Mouse (Mus musculus) MEL (cell line): ENCODE measurements around the gene Cox17. TPM values are rescaled to one million over a fixed set of nuclear protein-coding genes. Genes with fewer than 3 reads are reported as not detected.

Experiments used
- DNase-seq: peaks from one replicate; pipeline ENCODE4 v3.0.0; 2011; ENCODE audit warnings: low read depth, low spot score
- H3K27ac ChIP-seq: 2 replicates; pipeline ENCODE4 v1.5.1; 2012; ENCODE audit warnings: low read depth, mild to moderate bottlenecking, control low read depth, low read length, moderate library complexity; ENCODE audit not compliant: control insufficient read depth
- H3K27me3 ChIP-seq, 2 experiments: fragments of 150-350 bp in 1 of 2; sonication (generic) in 1 of 2; 2 replicates each; pipeline ENCODE4 v1.6.1; 2012; ENCODE audit warnings: low read length in 2 of 2, mild to moderate bottlenecking in 2 of 2, improper control_type of control experiment in 1 of 2, moderate library complexity in 1 of 2; ENCODE audit not compliant: insufficient read depth in 2 of 2, control insufficient read depth in 1 of 2
- H3K36me3 ChIP-seq, 2 experiments: 2 replicates each; pipeline ENCODE4 v1.6.1; 2012 to 2014; ENCODE audit warnings: low read length in 2 of 2, improper control_type of control experiment in 1 of 2, inconsistent platforms in 1 of 2, mild to moderate bottlenecking in 1 of 2; ENCODE audit not compliant: insufficient read depth in 2 of 2, control insufficient read depth in 1 of 2
- H3K4me1 ChIP-seq, 2 experiments: fragments of 150-350 bp in 1 of 2; sonication (generic) in 1 of 2; 2 replicates each; pipeline ENCODE4 v1.6.1; 2012; ENCODE audit warnings: low read length in 2 of 2, improper control_type of control experiment in 1 of 2, mild to moderate bottlenecking in 1 of 2; ENCODE audit not compliant: insufficient read depth in 2 of 2, control insufficient read depth in 1 of 2
- H3K4me3 ChIP-seq, 2 experiments: fragments of 150-350 bp in 1 of 2; sonication (generic) in 1 of 2; 2 replicates each; pipeline ENCODE4 v1.5.1; 2012; ENCODE audit warnings: low read depth in 2 of 2, low read length in 2 of 2, mild to moderate bottlenecking in 2 of 2, moderate library complexity in 2 of 2, control low read depth in 1 of 2, improper control_type of control experiment in 1 of 2; ENCODE audit not compliant: control insufficient read depth in 1 of 2, insufficient read depth in 1 of 2
- H3K79me2 ChIP-seq: 2 replicates; pipeline ENCODE4 v1.6.1; 2012; ENCODE audit warnings: mild to moderate bottlenecking, low read length, moderate library complexity; ENCODE audit not compliant: control insufficient read depth, poor library complexity, insufficient read depth
- H3K9ac ChIP-seq: 2 replicates; pipeline ENCODE4 v1.6.1; 2012; ENCODE audit warnings: low read depth, mild to moderate bottlenecking, control low read depth, low read length, moderate library complexity; ENCODE audit not compliant: control insufficient read depth, poor library complexity, severe bottlenecking
- H3K9me3 ChIP-seq: fragments of 150-350 bp; sonication (generic); replicated peaks from 2 replicates; pipeline ENCODE4 v1.6.1; 2012; ENCODE audit warnings: mild to moderate bottlenecking, low read length, improper control_type of control experiment, moderate library complexity; ENCODE audit not compliant: insufficient read depth
- CHD2 ChIP-seq: IDR thresholded peaks from 2 replicates; pipeline ENCODE4 v1.6.1; 2011; ENCODE audit warnings: low read length, improper control_type of control experiment
- CTCF ChIP-seq, 3 experiments: IDR thresholded peaks in 2 of 3; conservative IDR thresholded peaks in 1 of 3; 2 replicates each; pipeline ENCODE4 v1.5.1; 2011 to 2012; ENCODE audit warnings: low read length in 3 of 3, low read depth in 2 of 3, mild to moderate bottlenecking in 2 of 3, improper control_type of control experiment in 1 of 3, inconsistent platforms in 1 of 3, mixed read lengths in 1 of 3, moderate library complexity in 1 of 3; ENCODE audit not compliant: control insufficient read depth in 1 of 3, insufficient read depth in 1 of 3, poor library complexity in 1 of 3, severe bottlenecking in 1 of 3
- ELF1 ChIP-seq: IDR thresholded peaks from 2 replicates; pipeline ENCODE4 v1.6.1; 2014; ENCODE audit warnings: low read depth, mild to moderate bottlenecking, inconsistent platforms, low read length, improper control_type of control experiment, moderate library complexity
- EP300 ChIP-seq, 2 experiments: IDR thresholded peaks; 2 replicates each; pipeline ENCODE4 v1.6.1; 2011; ENCODE audit warnings: improper control_type of control experiment in 2 of 2, low read length in 2 of 2, low read depth in 1 of 2, mild to moderate bottlenecking in 1 of 2
- ETS1 ChIP-seq: IDR thresholded peaks from 2 replicates; pipeline ENCODE4 v1.6.1; 2012; ENCODE audit warnings: low read depth, mild to moderate bottlenecking, inconsistent platforms, low read length, improper control_type of control experiment, moderate library complexity
- GATA1 ChIP-seq: IDR thresholded peaks from 2 replicates; pipeline ENCODE4 v1.6.1; 2011; ENCODE audit warnings: low read depth, low read length, improper control_type of control experiment
- HCFC1 ChIP-seq: IDR thresholded peaks from 2 replicates; pipeline ENCODE4 v1.6.1; 2012; ENCODE audit warnings: low read depth, mild to moderate bottlenecking, inconsistent platforms, low read length, improper control_type of control experiment, moderate library complexity
- JUND ChIP-seq: IDR thresholded peaks from 2 replicates; pipeline ENCODE4 v1.6.1; 2011; ENCODE audit warnings: low read depth, mild to moderate bottlenecking, improper control_type of control experiment, low read length
- KAT2A ChIP-seq: conservative IDR thresholded peaks from 2 replicates; pipeline ENCODE4 v1.6.1; 2012; ENCODE audit warnings: low read depth, low read length, improper control_type of control experiment, inconsistent platforms
- MAX ChIP-seq: IDR thresholded peaks from 2 replicates; pipeline ENCODE4 v1.6.1; 2011; ENCODE audit warnings: low read length, improper control_type of control experiment
- MYB ChIP-seq: IDR thresholded peaks from 2 replicates; pipeline ENCODE4 v1.6.1; 2011; ENCODE audit warnings: mild to moderate bottlenecking, low read depth, low read length, improper control_type of control experiment
- NELFE ChIP-seq: IDR thresholded peaks from 2 replicates; pipeline ENCODE4 v1.6.1; 2011; ENCODE audit warnings: low read depth, low read length, improper control_type of control experiment
- RAD21 ChIP-seq: IDR thresholded peaks from 2 replicates; pipeline ENCODE4 v1.6.1; 2011; ENCODE audit warnings: mild to moderate bottlenecking, low read depth, low read length, improper control_type of control experiment
- RCOR1 ChIP-seq: IDR thresholded peaks from 2 replicates; pipeline ENCODE4 v1.6.1; 2012; ENCODE audit warnings: low read depth, mild to moderate bottlenecking, inconsistent platforms, low read length, improper control_type of control experiment
- SIN3A ChIP-seq: IDR thresholded peaks from 2 replicates; pipeline ENCODE4 v1.6.1; 2012; ENCODE audit warnings: low read length, improper control_type of control experiment, inconsistent platforms
- TAL1 ChIP-seq: IDR thresholded peaks from 2 replicates; pipeline ENCODE4 v1.6.1; 2012; ENCODE audit warnings: mild to moderate bottlenecking, inconsistent platforms, low read length, moderate library complexity, mixed read lengths
- TBP ChIP-seq: IDR thresholded peaks from 2 replicates; pipeline ENCODE4 v1.8.0; 2011; ENCODE audit warnings: low read depth, low read length, improper control_type of control experiment
- TCF12 ChIP-seq: IDR thresholded peaks from 2 replicates; pipeline ENCODE4 v1.6.1; 2014; ENCODE audit warnings: low read depth, mild to moderate bottlenecking, inconsistent platforms, low read length, improper control_type of control experiment, moderate library complexity
- UBTF ChIP-seq: IDR thresholded peaks from 2 replicates; pipeline ENCODE4 v1.6.1; 2012; ENCODE audit warnings: low read depth, mild to moderate bottlenecking, inconsistent platforms, low read length, improper control_type of control experiment, moderate library complexity, borderline replicate concordance; ENCODE audit not compliant: insufficient read depth
- ZNF384 ChIP-seq: IDR thresholded peaks from 2 replicates; pipeline ENCODE4 v1.6.1; 2012; ENCODE audit warnings: low read depth, mild to moderate bottlenecking, inconsistent platforms, low read length, improper control_type of control experiment
- polyA plus RNA-seq, 2 experiments: library from polyadenylated mRNA; stranded (reverse) in 1 of 2; unstranded in 1 of 2; fragments of >175 nt in 1 of 2; fragments of >200 nt in 1 of 2; gene quantifications; 2 replicates each; pipeline versions ENCODE4 v1.2.1 to v1.2.4; 2012; ENCODE audit warnings: low replicate concordance in 2 of 2, low read depth in 1 of 2; ENCODE audit not compliant: insufficient read length in 2 of 2, insufficient read depth in 1 of 2, missing spikeins in 1 of 2
- total RNA-seq: library from RNA; depleted of rRNA; stranded (reverse); fragments of 300-350 nt; gene quantifications from 2 replicates; pipeline ENCODE4 v1.2.3, GENCODE M21; 2012

The Cox17 gene
- total and polyA plus RNA-seq, 3 experiments: 269 to 295 TPM; not detected in 1

DNA sequence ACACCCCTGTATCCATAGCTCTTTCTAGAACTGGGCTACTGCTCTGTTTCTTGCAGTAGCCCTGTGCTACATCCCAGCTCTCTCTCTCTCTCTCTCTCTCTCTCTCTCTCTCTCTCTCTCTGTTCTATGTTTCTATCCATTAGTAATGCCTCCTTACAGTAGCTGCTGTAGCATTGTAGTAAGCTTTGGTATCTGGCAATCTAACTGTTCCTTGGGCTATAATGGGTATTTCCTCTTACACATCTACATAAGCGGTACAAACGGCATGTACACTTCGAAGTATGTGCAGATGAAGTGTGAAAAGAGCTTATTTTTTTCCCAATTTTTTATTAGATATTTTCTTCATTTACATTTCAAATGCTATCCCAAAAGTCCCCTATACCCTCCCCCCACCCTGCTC is 33.1 kb downstream of the Cox17 start:
- Histone ChIP-seq H3K27ac (peak overlapping the region; percentile 70), H3K9me3 (no peaks in the 10 kb centered on the region), H3K4me3 (peak overlapping the region in 1 of 2 experiments; percentile 44; a peak in 2 of 4 replicates), H3K9ac (peak overlapping the region; percentile 30), H3K79me2 (peaks cover 7% of the 10 kb centered on the region; the same call in 1 of the 2 replicates), H3K36me3 (peaks cover 3 to 39% of the 10 kb centered on the region in 2 experiments; a peak in 3 of 4 replicates), H3K27me3 (no peaks in the 10 kb centered on the region), H3K4me1 (peaks cover 28 to 30% of the 10 kb centered on the region in 2 experiments)
- DNase-seq: peak; percentile 65
- TF ChIP-seq TCF12: peak; percentile 42; the same call in 1 of the 2 replicates
- peak; percentile 20; the same call in 1 of the 2 replicates for TF ChIP-seq SIN3A
- TF ChIP-seq JUND: 0 out of 2 replicates have a peak, but pooled peaks have one; percentile 26
- peak; percentile 52; the same call in 1 of the 2 replicates for TF ChIP-seq ETS1
- TF ChIP-seq GATA1: peak; percentile 76
- TF ChIP-seq CHD2: no peak
- TF ChIP-seq NELFE: 0 out of 2 replicates have a peak, but pooled peaks have one; percentile 21
- TF ChIP-seq MYB: peak; percentile 79
- TF ChIP-seq MAX: peak; percentile 51; the same call in 1 of the 2 replicates
- TF ChIP-seq UBTF: no peak
- TF ChIP-seq EP300 (IDR thresholded peaks at IDR 0.05; ENCODE audit: low read depth in 1 of 2, low read length in 2 of 2): peak; percentile 64 to 77
- TF ChIP-seq ELF1: no peak
- no peak for TF ChIP-seq RCOR1

DNA sequence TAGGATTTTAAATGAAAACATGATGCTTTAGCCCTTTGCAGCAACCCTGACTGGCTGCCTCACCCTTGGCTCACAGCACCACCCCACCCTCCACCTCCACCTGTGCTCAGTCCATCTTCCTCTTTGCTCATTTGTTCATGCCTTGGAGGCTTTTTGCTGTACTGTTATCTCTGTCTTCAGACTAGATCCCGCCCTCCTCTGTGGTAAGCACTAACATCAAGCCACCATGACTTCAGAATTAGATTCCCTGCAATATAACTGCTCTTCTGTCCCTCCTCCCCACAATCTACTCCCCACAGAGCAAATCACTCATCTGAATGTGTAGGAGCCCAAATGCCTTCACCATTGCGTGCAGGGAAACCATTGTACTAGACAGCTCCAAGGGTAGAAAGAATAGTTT is 36.9 kb downstream of the Cox17 start:
- peaks cover 0 to 55% of the 10 kb centered on the region in 2 experiments; a peak in 2 of 4 replicates for H3K36me3 ChIP-seq
- H3K4me3 ChIP-seq: peak overlapping the region in 1 of 2 experiments; percentile 1; a peak in 2 of 4 replicates
- H3K9ac ChIP-seq: no peak overlapping the region
- 0 out of 2 replicates have a peak, but pooled peaks have one; percentile 20 for TF ChIP-seq ZNF384
- no peak for TF ChIP-seq RAD21
- peak; percentile 71 to 92 for TF ChIP-seq EP300 (IDR thresholded peaks at IDR 0.05; ENCODE audit: low read depth in 1 of 2, low read length in 2 of 2)
- TF ChIP-seq KAT2A: no peak
- peak; percentile 63; the same call in 1 of the 2 replicates for TF ChIP-seq RCOR1
- 0 out of 2 replicates have a peak, but pooled peaks have one; percentile 40 for TF ChIP-seq HCFC1
- TF ChIP-seq GATA1: peak; percentile 89
- peak; percentile 81 for TF ChIP-seq ETS1
- peak; percentile 71 for TF ChIP-seq TBP
- peak; percentile 67 for TF ChIP-seq SIN3A
- TF ChIP-seq TAL1: peak; percentile 59
- TF ChIP-seq CTCF (IDR thresholded peaks at IDR 0.05 in 2 of 3, conservative IDR thresholded peaks at IDR 0.05 in 1 of 3; ENCODE audit: control insufficient read depth in 1 of 3, insufficient read depth in 1 of 3, low read depth in 2 of 3, low read length in 3 of 3, poor library complexity in 1 of 3, severe bottlenecking in 1 of 3): no peak
- TF ChIP-seq TCF12: peak; percentile 88
- H3K27me3 ChIP-seq: no peaks in the 10 kb centered on the region
- no peaks in the 10 kb centered on the region for H3K79me2 ChIP-seq
- DNase-seq: peak; percentile 92
- peaks cover 44 to 47% of the 10 kb centered on the region in 2 experiments for H3K4me1 ChIP-seq
- H3K27ac ChIP-seq: peak overlapping the region; percentile 79
- no peaks in the 10 kb centered on the region for H3K9me3 ChIP-seq
